Mouse (Mus musculus) thymus, postnatal 25 days (tissue): Measurements from ENCODE around the gene Ap3b1.

Source experiments
- DNase-seq: peaks from one replicate; pipeline ENCODE4 v3.0.0; 2022

Ap3b1 gene

DNA sequence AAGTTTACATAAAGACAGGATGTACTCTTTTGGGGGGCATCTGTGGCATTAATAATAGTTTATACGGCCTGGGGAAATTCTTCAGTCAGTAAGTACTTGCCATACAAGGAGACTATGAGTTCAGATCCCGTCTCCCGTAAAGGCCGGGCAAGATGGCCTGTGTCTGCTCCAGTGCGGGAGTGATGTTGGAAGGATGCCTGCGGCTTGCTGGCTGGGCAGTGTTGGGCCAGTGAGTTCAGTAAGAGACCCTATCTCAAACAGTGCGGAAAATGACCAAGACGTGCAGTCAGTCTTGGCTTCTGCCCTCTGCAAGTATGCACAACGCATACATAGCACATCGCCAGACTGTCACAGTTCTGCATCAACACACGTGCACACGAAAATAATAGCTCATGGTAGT is 95.4 kb downstream of the Ap3b1 start:
- DNase-seq: no peak

DNA sequence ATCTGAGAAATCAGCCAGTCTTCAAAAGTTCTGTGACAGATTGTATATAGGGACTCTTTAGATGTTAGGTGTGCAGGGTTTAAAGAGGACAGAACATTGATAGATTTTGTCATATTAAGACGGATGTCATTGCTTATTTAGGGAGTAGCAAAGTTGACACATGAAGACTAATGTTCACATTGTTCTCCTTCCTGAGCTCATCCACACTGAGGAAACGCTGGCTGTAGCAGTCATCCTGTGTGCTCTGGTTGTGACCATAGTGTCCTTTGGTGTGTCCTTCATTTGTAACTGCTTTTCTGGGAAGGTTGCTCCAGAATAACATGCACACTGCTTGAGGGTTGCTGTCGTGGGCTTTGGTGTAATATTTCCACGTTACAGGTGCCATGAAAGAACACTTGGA is 100.4 kb downstream of the Ap3b1 start:
- DNase-seq: no peak

DNA sequence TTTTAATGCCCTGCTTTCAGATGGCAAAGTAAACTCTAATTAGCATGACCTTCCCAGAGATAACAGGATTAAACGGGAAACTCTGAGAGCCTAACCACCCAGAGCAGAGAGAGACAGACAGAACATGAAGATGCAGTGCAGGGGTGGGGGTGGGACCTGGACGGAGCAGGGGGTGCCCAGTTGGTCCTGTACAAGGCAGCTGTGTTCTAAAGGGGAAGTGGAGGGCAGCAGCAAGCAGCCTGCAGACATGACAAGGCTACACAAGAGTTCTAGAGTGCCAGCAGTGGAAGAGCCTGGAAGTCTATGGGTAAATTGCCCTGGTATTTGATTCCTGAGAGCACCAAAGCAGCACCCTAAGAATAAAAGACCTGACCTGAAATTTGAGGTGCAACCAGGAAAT is 105.5 kb downstream of the Ap3b1 start:
- DNase-seq: no peak

GRCm38 (mm10) chr13:94468551-94468950 is 109.8 kb downstream of the Ap3b1 start:
- no peak for DNase-seq

DNA sequence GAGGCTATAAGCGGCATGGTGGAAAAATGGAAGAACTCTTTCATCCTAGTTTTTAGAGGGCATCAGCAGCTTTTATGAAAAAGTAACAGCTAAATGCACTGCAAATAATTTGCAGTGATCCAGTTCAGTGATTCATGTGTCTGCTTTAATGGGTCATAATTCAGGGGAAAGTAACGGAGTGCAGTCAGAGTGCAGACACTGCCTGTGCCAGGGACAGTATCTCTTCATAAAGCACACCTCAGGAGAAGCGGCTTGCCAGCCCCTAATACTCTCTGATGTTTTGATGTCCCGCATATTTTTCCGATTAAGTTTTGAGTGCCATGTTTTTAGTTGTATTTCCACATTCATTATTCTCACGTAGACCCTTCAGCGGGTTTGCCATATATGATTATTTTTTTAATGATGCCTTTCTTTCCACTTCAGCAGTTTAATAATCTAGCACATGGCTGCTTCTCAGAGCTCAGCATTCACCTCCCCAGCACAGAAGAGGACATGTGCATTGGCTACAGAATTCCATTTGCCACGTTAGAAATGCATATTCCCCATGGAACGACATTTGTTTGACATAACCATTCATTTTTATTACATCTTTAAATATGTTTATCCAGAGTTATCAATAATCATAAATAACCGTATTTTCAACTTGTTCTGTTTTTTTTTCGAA is 112.4 kb downstream of the Ap3b1 start:
- no peak for DNase-seq

DNA sequence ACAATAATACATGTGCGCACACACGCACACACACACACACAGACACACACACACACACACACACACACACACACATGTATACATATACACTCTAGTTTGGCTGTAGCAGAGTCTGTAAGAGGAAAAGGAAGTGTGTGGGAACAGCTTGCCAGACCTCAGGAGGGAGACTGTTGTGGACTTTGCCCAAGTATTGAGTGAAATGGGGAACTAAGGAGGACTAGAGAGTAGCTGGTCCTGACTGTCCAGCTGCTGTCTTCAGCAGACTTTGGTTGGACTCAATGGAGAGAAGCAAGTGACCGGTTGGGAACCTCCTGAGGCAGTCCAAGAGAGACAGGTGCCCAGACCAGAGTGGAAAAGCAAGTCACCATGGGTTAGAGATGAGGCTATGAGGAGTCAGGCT is 117.4 kb downstream of the Ap3b1 start:
- DNase-seq: no peak

- no peak for DNase-seq
Measured at GRCm38 (mm10) chr13:94480256-94480655, 121.5 kb downstream of the Ap3b1 start.

- DNase-seq: no peak
Measured at GRCm38 (mm10) chr13:94490684-94491083, 131.9 kb downstream of the Ap3b1 start.

DNA sequence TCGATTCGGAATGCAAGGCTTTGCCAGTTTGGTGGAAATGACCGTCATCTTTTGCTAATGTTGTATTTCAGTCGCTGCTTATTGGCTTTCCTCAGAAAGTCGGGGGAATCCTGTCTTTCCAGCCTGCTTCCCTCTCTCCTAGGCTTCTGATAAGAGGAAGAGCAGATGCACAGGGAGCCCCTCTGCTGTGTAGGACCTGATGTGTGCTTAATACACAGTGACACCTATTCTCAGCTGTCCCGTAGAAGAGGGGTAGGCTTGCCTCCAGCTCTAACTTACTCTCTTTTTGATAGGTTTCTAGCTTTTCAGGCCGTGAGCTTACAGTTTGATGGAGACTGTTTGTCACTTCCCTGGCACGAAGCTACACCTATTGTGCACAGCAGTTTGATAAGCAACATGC is 132.4 kb downstream of the Ap3b1 start:
- no peak for DNase-seq

GRCm38 (mm10) chr13:94497521-94497920 is 138.8 kb downstream of the Ap3b1 start:
- DNase-seq: no peak

- DNase-seq: no peak
Measured at GRCm38 (mm10) chr13:94506411-94506810, 147.7 kb downstream of the Ap3b1 start.

- DNase-seq: no peak
Measured at GRCm38 (mm10) chr13:94508344-94508743, 149.6 kb downstream of the Ap3b1 start.

DNA sequence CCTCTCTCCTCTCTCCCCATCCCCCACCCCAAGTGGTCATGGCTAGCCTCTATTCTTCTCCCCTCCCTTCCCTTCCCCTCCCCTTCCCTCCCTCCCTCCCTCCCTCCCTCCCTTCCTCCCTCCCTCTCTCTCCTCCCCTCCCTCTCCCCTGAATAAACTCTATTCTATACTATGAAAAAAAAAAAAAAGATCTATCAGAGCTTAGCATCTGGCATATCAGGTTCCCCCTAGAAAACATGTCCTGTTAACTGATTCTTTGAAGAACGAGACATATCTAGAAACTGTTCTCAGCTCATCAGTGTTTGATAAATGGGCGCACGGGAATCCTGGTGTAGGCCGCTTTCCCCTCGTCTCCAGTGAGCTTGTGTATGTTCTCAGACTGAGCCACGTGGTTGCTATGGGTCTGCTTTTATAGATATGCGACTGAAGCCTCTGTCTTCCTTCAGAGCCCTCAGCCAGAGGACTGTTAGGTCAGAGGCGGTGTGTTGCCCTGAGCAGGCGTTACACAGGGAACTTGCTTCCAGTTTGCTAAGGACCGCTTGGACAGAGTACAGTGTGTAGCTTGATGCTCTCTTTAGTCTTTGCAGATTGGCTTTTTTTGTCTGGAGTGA is 154.5 kb downstream of the Ap3b1 start:
- no peak for DNase-seq

- DNase-seq: no peak
Measured at GRCm38 (mm10) chr13:94513898-94514297, 155.1 kb downstream of the Ap3b1 start.

DNA sequence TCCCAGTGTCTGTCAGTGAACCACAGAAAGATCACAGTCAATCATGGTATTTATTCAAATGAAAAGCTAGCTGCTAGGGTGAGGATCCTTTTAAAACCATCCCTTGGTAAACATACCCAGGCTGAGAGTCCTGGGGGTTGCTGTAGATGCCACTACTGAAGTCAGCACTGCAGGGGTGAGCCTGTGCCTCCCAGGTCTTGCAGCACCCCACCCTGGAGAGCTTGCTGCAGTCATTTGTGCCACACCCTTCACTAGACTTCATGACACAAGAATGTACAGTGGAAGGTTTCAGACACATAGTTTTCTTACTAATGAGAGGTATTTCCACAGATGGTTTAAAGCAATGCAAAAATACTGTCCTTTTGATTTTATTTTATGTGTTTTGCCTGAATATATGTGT is 156.2 kb downstream of the Ap3b1 start:
- no peak for DNase-seq

- DNase-seq: no peak
Measured at GRCm38 (mm10) chr13:94516532-94516931, 157.8 kb downstream of the Ap3b1 start.

DNA sequence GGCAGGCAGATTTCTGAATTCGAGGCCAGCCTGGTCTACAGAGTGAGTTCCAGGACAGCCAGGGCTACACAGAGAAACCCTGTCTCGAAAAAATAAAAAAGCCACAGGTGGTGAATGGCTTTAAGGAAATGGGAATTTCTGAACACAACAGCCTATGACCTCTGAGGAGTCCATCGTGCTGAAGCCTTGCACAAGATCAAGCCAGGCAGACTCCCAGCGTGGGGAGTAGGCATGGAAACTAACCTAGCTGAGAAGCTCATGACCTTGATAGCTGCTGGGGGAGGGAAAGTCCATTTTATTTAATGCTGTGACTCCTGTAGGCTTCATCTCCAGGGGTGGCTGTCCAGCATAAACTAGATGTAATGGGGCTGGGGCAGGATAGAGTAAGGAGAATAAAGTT is 159.4 kb downstream of the Ap3b1 start:
- no peak for DNase-seq

GRCm38 (mm10) chr13:94519276-94519675 is 160.5 kb downstream of the Ap3b1 start:
- no peak for DNase-seq

DNA sequence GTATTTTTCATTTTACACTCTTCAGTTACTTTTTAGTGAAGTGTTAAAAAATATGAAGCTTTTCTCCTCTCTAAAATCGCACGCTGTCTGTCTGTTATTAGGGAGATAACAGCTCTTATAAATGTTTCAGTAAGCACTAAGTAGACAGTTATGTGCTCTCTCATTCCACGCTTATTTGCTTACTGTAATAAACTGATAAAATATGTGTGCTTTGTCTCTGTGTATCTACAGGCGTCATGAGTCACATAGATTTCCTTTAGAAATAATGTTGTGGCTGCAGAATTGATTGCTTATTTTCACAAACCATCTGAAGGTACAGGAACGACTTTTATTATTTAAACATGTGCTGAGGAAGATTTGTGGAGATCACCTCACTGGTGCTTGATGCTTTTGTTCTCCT is 164.5 kb downstream of the Ap3b1 start:
- no peak for DNase-seq

GRCm38 (mm10) chr13:94524669-94525238 is 166.0 kb downstream of the Ap3b1 start:
- no peak for DNase-seq

DNA sequence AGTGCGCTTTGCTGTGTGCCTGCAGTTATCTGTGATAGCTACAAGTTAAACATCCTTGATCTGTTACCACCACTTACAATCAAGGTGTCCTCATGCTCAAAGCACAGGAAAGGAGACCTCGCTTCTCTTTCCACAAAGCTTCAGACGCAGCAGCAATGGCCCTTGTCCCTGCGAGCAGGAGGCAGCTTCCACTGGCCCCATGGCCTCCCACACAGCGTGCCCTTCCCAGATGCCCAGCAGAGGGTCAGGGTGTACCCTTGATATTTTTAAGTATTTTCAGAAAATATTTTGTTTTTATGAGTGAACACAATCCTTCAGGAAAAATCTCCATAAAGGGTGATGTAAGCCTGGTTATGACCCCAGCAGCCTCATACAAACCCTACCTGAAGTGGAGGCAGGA is 170.4 kb downstream of the Ap3b1 start:
- no peak for DNase-seq

GRCm38 (mm10) chr13:94533516-94533915 is 174.8 kb downstream of the Ap3b1 start:
- DNase-seq: no peak

DNA sequence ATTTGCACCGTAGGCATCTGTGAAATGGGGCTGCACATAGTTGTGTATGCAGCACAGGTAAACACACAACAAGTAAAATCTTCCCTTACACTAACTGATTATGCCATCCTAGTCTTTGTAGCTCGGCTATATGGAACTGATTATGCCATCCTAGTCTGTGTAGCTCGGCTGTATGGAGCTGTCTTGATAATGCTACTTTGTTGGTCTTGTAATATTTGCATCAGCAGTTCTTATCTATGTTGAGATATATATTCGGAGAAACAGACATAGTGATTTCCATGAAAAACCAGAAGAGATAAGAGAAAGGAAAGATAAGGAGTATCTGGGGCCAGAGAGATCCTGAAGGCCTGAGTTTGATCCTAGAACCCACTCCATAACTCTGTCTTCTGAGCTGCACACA is 178.6 kb downstream of the Ap3b1 start:
- no peak for DNase-seq

DNA sequence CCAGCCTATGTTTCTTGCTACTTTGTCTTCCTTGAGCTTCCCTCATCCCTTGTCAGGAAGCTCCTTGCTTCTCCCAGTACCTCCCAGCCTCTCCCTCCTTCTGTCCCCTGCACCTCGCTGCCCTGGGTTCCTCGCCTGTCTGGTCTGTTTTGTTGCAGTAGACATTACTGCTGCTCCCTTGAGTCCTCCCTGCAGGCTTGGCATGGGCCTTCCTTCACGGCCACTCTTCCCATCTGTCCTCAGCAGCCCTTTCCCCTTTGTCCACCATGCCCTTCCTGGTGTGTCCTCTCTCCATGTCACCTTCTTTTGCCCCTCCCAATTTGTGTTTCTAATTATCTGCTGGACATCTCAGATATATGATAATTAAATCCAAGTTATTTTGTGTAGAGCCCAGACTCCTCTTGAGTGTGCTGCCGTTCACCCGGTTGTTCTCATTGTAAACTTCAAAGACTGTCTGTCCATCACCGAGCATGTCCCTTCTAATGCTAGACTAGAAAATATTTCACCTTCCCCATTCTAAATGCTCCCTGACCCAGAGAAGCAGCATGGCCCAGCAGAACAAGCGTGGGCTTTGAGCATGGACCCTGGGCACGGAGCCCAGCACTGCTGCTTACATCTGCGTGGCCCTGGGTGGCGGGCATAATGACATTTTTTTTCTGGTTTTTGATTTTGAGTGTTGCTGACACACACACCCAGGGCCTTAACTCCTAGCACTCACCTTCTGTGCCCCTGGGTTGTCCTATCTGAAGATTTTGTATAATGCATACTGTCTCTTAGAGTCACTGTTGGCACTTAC is 181.3 kb downstream of the Ap3b1 start:
- DNase-seq: no peak
